9 mouse cellular contexts compared by ENCODE assay signal in genomic region chr7:70368751-70369060, GRCm38 (mm10). TPM values are rescaled to one million over a fixed set of nuclear protein-coding genes. Genes with fewer than 3 reads are reported as not detected.
DNase-seq lines count a peak whose midpoint lies in the region; ATAC-seq and TF ChIP-seq lines count a peak whose summit lies in the region.
"Had no signal": no experiment of that assay in that cellular context is flagged by ENCODE, and none has a peak within 500 bp of the region (broad histone marks: within the 10 kb centered on the region; RNA-seq: fewer than 3 reads in every experiment).

No protein-coding gene starts in this region.

- TF ChIP-seq CTCF in liver, postnatal 0 days (IDR thresholded peaks at IDR 0.05; ENCODE audit: low read depth): no peak

- H3K4me2 ChIP-seq in liver, postnatal 0 days (ENCODE audit: low read depth, low read length): peak overlapping the region; percentile 69; the same call in 1 of the 2 replicates

- no peaks in the 10 kb centered on the region for H3K9me3 ChIP-seq in heart, embryonic 10.5 days
- no peaks in the 10 kb centered on the region for H3K9me3 ChIP-seq in hindbrain, embryonic 10.5 days
- no peaks in the 10 kb centered on the region for H3K9me3 ChIP-seq in liver, postnatal 0 days (ENCODE audit: low read length)

- no peak overlapping the region for H3K9ac ChIP-seq in liver, postnatal 0 days (replicated peaks)

- H3K27me3 ChIP-seq in heart, embryonic 10.5 days (ENCODE audit: insufficient read depth, poor library complexity, severe bottlenecking): peaks cover 68% of the 10 kb centered on the region
- H3K27me3 ChIP-seq in hindbrain, embryonic 10.5 days (ENCODE audit: insufficient read depth, poor library complexity, severe bottlenecking): peaks cover 70% of the 10 kb centered on the region
- peaks cover 34% of the 10 kb centered on the region for H3K27me3 ChIP-seq in liver, postnatal 0 days (ENCODE audit: insufficient read depth, low read length)

- 12% methylated on average over 4 of the region's 4 CpGs for WGBS in heart, embryonic 10.5 days
- 6% methylated on average over 4 of the region's 4 CpGs for WGBS in hindbrain, embryonic 10.5 days
- 37% methylated on average over 4 of the region's 4 CpGs for WGBS in liver, postnatal 0 days (ENCODE audit: insufficient replicate concordance)

- no peak for DNase-seq in heart, embryonic 10.5 days (ENCODE audit: low spot score)
- no peak for DNase-seq in heart, postnatal 4 days
- DNase-seq in hindbrain, embryonic 10.5 days (ENCODE audit: low spot score): no peak
- no peak for DNase-seq in liver, postnatal 0 days
- no peak for DNase-seq in embryo, embryonic 11 days
- no peak for DNase-seq in layer of hippocampus, postnatal 14 days (ENCODE audit: low spot score in 2 of 2)

- H3K27ac ChIP-seq in heart, embryonic 10.5 days: peak overlapping the region; percentile 77
- H3K27ac ChIP-seq in brown adipose tissue, adult 24 weeks (replicated peaks; ENCODE audit: low read depth, low read length): no peak overlapping the region
- peak overlapping the region; percentile 99 for H3K27ac ChIP-seq in hindbrain, embryonic 10.5 days
- 0 out of 2 replicates have a peak overlapping the region, but pooled peaks have one; percentile 40 for H3K27ac ChIP-seq in liver, postnatal 0 days (ENCODE audit: low read depth)

- no peak for ATAC-seq in liver, postnatal 0 days
- ATAC-seq in erythroid progenitor cell, adult 5-6 weeks (replicated peaks; ENCODE audit: low FRiP score, poor library complexity, severe bottlenecking): no peak

- no peaks in the 10 kb centered on the region for H3K36me3 ChIP-seq in heart, embryonic 10.5 days
- H3K36me3 ChIP-seq in hindbrain, embryonic 10.5 days: no peaks in the 10 kb centered on the region
- no peaks in the 10 kb centered on the region for H3K36me3 ChIP-seq in liver, postnatal 0 days (replicated peaks; ENCODE audit: insufficient read depth, low read length)

- H3K4me3 ChIP-seq in heart, embryonic 10.5 days: peak overlapping the region; percentile 58
- H3K4me3 ChIP-seq in brown adipose tissue, adult 24 weeks (ENCODE audit: insufficient read depth, low read depth, low read length): peak overlapping the region; percentile 27; the same call in 1 of the 2 replicates
- peak overlapping the region; percentile 67 for H3K4me3 ChIP-seq in hindbrain, embryonic 10.5 days
- 0 out of 2 replicates have a peak overlapping the region, but pooled peaks have one; percentile 37 for H3K4me3 ChIP-seq in liver, postnatal 0 days (ENCODE audit: low read depth, low read length)

- no peak for TF ChIP-seq EP300 in liver, postnatal 0 days (IDR thresholded peaks at IDR 0.05; ENCODE audit: low read depth)

- peaks cover 24% of the 10 kb centered on the region for H3K4me1 ChIP-seq in heart, embryonic 10.5 days
- no peaks in the 10 kb centered on the region; the same call in 1 of the 2 replicates for H3K4me1 ChIP-seq in brown adipose tissue, adult 24 weeks (ENCODE audit: control insufficient read depth, insufficient read depth, insufficient read length, low read length)
- peaks cover 66% of the 10 kb centered on the region for H3K4me1 ChIP-seq in hindbrain, embryonic 10.5 days (replicated peaks)
- H3K4me1 ChIP-seq in liver, postnatal 0 days (ENCODE audit: insufficient read depth): peaks cover 5% of the 10 kb centered on the region

RNA-seq across cellular contexts. Expression of gene Nr2f2, which starts 2.2 kb away (rescaled TPM):
- 16.2 and 48.0 TPM in 2 replicates for polyA plus RNA-seq in heart, embryonic 10.5 days (2016; fragmentation: Nextera tagmentation; extraction: Ambion mirVana)
- total RNA-seq in heart, postnatal 4 days (2021): 10 to 100 TPM; 34.3 to 35.0 TPM
- 10.5 and 14.5 TPM in 2 replicates for polyA plus RNA-seq in brown adipose tissue, adult 24 weeks (2012; ENCODE audit: insufficient read depth, insufficient read length, missing spikeins)
- polyA plus RNA-seq in hindbrain, embryonic 10.5 days (2016; fragmentation: Nextera tagmentation; extraction: Ambion mirVana): 83.4 and 86.4 TPM in 2 replicates
- polyA plus RNA-seq in liver, postnatal 0 days (2015; fragmentation: Nextera tagmentation; extraction: Ambion mirVana): 12.3 and 14.7 TPM in 2 replicates
- not detected in 2 replicates for total RNA-seq in erythroid progenitor cell, adult 5-6 weeks (2015; ENCODE audit: low replicate concordance)
- not detected in 2 replicates for total RNA-seq in erythroid progenitor cell, adult 5-6 weeks (2017; ENCODE audit: low replicate concordance)
- 10 to 100 TPM; 46.4 to 51.8 TPM for total RNA-seq in layer of hippocampus, postnatal 14 days (2021)
- total RNA-seq: neutrophil, adult 5-6 weeks had no signal
